Mouse (Mus musculus) brown adipose tissue, adult 24 weeks (tissue): ENCODE results near the gene Gm49405. TPM values are rescaled to one million over a fixed set of nuclear protein-coding genes. Genes with fewer than 3 reads are reported as not detected.
A peak's percentile ranks its signal among the peaks of the same experiment; 100 is the strongest.
"Not testable (repeated sequence)": the region's sequence is repeated elsewhere in the genome, so short reads cannot be mapped to it uniquely, and the experiment has no call there.

Source experiments
- H3K27ac ChIP-seq: fragments of 200-500 bp; replicated peaks from 2 replicates; pipeline ENCODE4 v1.5.1; 2012; ENCODE audit warnings: low read depth, mild to moderate bottlenecking, low read length
- H3K4me1 ChIP-seq: fragments of 200-500 bp; 2 replicates; pipeline ENCODE4 v1.6.1; 2012; ENCODE audit warnings: low read length, mixed read lengths; ENCODE audit not compliant: control insufficient read depth, insufficient read depth, insufficient read length
- H3K4me3 ChIP-seq: fragments of 200-500 bp; 2 replicates; pipeline ENCODE4 v1.5.1; 2012; ENCODE audit warnings: low read depth, mild to moderate bottlenecking, low read length, moderate library complexity; ENCODE audit not compliant: insufficient read depth
- polyA plus RNA-seq: library from polyadenylated mRNA; stranded (reverse); fragments of >200 nt; gene quantifications from 2 replicates; pipeline ENCODE4 v1.2.4, GENCODE M21; 2012; ENCODE audit not compliant: missing spikeins, insufficient read depth, insufficient read length

Gene Gm49405
- polyA plus RNA-seq, 1 experiment: not detected

- H3K4me1 ChIP-seq, H3K4me3 ChIP-seq, H3K27ac ChIP-seq: not testable (repeated sequence)
Measured at GRCm38 (mm10) chr19:3974608-3975007, 25.8 kb upstream of the Gm49405 start.

DNA sequence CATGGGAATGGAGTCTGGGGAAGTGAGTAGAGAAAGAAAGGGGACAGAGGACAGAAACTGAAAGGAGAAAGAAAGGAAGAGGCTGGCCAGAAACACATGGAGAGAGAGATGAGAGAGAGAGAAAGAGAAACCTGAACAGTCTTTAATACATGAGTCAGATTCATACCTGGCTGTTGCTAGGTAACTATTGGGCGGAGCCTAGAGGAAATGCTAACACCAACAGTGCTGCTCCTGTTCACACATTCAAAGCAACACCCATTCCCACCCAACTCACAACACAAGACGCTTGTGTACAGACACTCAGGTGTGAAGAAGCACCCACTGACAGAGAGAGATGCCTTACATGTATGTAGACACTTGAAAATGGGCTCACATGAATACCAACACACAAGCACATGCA is 24.6 kb upstream of the Gm49405 start:
- Histone ChIP-seq H3K27ac (no peak overlapping the region), H3K4me1 (0 out of 2 replicates have a peak, but pooled peaks cover 2% of the 10 kb centered on the region), H3K4me3 (no peak overlapping the region)

GRCm38 (mm10) chr19:3980309-3980708 is 20.1 kb upstream of the Gm49405 start:
- Histone ChIP-seq H3K4me3 (no peak overlapping the region), H3K4me1 (peaks cover 4% of the 10 kb centered on the region; the same call in 1 of the 2 replicates), H3K27ac (no peak overlapping the region)

DNA sequence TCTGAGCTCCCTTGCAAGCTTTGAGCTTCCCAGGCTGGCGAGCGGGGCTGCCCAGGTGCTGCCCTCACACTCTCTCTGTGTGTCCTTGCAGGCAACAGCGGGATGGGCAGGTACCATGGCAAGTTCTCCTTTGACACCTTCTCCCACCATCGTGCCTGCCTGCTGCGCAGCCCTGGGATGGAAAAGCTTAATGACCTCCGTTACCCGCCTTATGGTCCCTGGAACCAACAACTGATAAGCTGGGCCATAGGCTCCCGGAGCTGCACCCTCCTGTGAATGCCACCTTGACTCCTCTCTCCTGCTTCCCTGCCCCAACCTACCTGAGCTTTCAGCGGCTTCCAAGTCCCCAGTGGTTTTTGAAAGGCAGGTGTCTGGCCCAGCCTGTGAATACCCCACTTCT is 19.5 kb upstream of the Gm49405 start:
- no peak overlapping the region for H3K4me3 ChIP-seq
- no peak overlapping the region for H3K27ac ChIP-seq

DNA sequence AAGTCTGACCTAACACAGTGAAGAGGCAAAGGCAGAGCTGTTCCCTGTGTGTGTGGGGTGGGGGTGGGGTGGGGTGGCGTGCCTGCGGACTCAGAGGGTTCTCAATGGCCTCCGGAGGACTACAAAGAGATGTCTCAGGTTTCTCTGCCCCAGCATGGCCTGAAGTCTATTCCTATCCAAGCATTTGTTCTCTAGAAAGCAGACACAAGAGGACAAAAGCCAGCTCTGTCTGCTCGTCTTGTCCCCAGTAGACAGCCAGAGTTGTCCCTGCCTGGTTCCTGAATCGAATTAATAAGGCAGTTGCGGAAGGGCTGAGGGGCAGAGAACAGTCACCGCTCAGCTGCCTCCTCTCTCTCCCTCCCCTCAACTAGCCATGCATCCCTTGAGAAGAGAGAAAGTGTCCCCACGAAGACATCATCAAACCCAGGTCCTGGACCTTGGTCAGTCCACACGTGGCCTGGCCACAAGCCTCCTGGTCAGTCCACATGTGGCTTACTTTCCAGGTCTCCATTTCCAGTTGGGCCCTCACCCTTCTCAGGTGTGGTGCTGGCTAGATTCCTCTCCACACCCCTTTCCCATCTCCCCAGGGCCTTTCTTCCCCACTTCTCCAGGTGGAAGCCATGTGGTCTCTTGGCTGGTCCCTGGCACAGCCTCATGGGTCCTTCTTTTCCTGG is 16.8 kb upstream of the Gm49405 start:
- H3K27ac ChIP-seq: no peak overlapping the region
- H3K4me1 ChIP-seq: peaks cover 20% of the 10 kb centered on the region
- H3K4me3 ChIP-seq: no peak overlapping the region

More for the DNA sequence above, 19.5 kb upstream of the Gm49405 start:
- peaks cover 10% of the 10 kb centered on the region; the same call in 1 of the 2 replicates for H3K4me1 ChIP-seq

DNA sequence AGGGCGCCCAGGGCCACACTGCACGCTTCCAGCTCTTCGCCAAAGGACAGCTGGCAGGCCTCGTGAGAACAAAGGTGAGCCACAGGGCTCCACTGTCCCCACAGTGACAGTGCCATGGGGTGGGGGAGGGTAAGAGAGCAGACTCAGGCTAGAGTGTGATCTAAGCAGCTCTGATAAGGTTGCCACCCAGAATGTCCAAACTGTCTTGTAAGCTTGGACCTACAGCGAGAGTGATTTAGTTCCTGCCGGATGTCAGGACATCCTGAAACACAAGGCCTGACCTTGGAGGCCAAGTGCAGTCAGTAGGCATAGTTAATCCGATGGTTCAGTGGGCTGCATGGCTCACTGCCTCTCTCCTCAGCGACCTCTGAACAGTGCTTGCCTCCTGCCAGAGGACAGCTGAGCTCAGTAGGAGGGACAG is 15.2 kb upstream of the Gm49405 start:
- Histone ChIP-seq H3K4me1 (peaks cover 20% of the 10 kb centered on the region), H3K4me3 (no peak overlapping the region), H3K27ac (peak overlapping the region; percentile 32)

- Histone ChIP-seq H3K4me1 (peaks cover 20% of the 10 kb centered on the region), H3K27ac (peak within 1 kb of the TSS; percentile 83), H3K4me3 (peak within 1 kb of the TSS; percentile 45)
Measured at GRCm38 (mm10) chr19:3986334-3986733, 14.1 kb upstream of the Gm49405 start, which contains the start of gene Acy3. TSS of gene Acy3 (plus strand) at chr19:3986570.

GRCm38 (mm10) chr19:3988066-3988465 is 12.4 kb upstream of the Gm49405 start:
- no peak overlapping the region for H3K27ac ChIP-seq

GRCm38 (mm10) chr19:3988750-3989149 is 11.7 kb upstream of the Gm49405 start:
- Histone ChIP-seq H3K27ac (no peak overlapping the region), H3K4me3 (no peak overlapping the region), H3K4me1 (peaks cover 20% of the 10 kb centered on the region)

More at GRCm38 (mm10) chr19:3988066-3988465, 12.4 kb upstream of the Gm49405 start:
- peaks cover 20% of the 10 kb centered on the region for H3K4me1 ChIP-seq
- H3K4me3 ChIP-seq: no peak overlapping the region

DNA sequence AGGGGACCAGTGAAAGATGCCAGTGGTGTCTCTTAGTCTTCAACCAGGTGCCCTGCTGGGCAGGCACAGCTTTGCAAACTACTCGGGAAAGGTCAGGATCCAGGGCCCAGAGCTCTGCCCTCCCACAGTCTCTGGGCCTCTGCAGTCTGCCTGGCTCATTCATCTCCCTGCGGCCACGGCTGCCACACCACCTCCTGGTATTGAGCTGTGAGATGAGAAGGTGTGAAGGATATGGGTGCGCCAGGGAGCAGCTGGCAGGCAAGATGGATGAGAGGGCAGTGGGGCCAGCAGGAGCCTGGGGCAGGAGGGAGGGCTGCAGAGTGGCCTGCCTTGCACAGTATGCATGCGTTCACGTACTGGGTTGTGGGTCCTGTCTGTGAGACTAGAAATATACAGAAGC is 9.6 kb upstream of the Gm49405 start:
- H3K4me3 ChIP-seq: no peak overlapping the region
- H3K4me1 ChIP-seq: peaks cover 12% of the 10 kb centered on the region
- H3K27ac ChIP-seq: no peak overlapping the region

DNA sequence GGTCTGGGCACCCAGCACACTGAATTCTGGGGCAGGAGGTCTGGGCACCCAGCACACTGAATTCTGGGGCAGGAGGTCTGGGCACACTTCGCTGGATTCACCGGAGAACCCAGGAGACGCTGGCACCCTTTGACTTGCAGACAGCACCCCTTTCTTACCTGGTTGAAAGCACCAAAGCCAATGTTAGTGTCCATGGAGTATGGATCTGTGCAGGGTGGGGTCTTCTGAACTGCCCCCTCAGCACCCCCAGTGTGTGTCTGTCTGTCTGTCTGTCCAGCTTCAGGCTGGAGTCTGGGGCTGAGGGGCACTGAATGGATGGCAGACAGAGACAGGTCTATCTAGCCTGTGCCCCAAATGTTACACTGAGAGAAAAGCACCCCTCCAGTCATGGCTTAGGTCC is 8.9 kb upstream of the Gm49405 start:
- H3K27ac ChIP-seq: no peak overlapping the region
- peaks cover 8% of the 10 kb centered on the region for H3K4me1 ChIP-seq

DNA sequence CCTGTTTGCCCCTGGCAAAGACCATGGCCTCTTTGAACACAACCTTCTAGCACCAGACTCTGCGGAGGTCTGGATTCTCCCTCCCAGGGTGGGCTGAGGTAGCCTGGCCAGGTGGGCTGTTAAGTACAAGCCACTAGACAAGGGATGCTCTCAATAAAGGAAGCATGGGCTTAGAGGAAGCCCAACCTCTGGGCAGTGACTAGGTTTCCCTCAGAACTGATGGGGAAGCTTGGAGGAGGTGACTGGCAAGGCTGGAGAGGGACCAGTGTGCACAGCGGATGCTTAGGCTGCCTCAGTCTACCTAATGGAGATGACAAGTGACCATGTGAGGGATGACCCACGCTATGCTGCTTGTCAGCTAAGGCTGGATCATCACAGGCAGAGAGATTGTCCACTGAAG is 8.5 kb upstream of the Gm49405 start:
- no peak overlapping the region for H3K4me3 ChIP-seq
- H3K27ac ChIP-seq: no peak overlapping the region
- H3K4me1 ChIP-seq: peaks cover 4% of the 10 kb centered on the region

More for the DNA sequence above, 8.9 kb upstream of the Gm49405 start:
- H3K4me3 ChIP-seq: no peak overlapping the region

DNA sequence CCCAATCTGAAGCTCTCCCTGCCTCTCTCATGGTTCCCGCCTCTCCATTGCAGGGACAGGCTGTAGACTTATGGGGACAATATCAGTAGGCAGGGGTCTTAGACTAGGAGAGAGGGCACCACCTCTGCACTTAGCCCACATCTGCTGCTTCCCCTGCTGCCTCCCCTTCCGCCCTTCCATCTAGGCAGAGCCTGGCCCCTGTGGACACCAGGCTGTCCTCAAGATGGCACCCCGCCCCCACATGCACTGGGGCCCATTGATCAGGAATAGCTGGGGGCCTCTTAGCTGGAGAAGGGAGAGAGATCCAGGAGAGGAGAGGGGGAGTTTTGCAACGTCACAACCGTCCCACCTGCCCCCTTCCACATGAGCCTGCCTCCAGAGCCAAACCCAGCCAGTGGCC is 8.0 kb upstream of the Gm49405 start, which contains the start of gene Tbx10:
Tbx10 (plus strand) TSS at position 337 of the 400 bp plus-strand sequence.
- H3K4me1 ChIP-seq: no peaks in the 10 kb centered on the region
- no peak within 1 kb of the TSS for H3K27ac ChIP-seq

GRCm38 (mm10) chr19:3994932-3995331 is 5.5 kb upstream of the Gm49405 start:
- Histone ChIP-seq H3K27ac (no peak overlapping the region), H3K4me3 (no peak overlapping the region), H3K4me1 (no peaks in the 10 kb centered on the region)

More for the DNA sequence above, 8.0 kb upstream of the Gm49405 start, which contains the start of gene Tbx10:
- no peak within 1 kb of the TSS for H3K4me3 ChIP-seq

GRCm38 (mm10) chr19:3995505-3995904 is 4.9 kb upstream of the Gm49405 start:
- Histone ChIP-seq H3K4me1 (no peaks in the 10 kb centered on the region), H3K27ac (no peak overlapping the region), H3K4me3 (no peak overlapping the region)

GRCm38 (mm10) chr19:3996106-3996505 is 4.3 kb upstream of the Gm49405 start:
- peaks cover 3% of the 10 kb centered on the region for H3K4me1 ChIP-seq
- H3K27ac ChIP-seq: no peak overlapping the region

More at GRCm38 (mm10) chr19:3996106-3996505, 4.3 kb upstream of the Gm49405 start:
- no peak overlapping the region for H3K4me3 ChIP-seq
